In the genomic region with DNA sequence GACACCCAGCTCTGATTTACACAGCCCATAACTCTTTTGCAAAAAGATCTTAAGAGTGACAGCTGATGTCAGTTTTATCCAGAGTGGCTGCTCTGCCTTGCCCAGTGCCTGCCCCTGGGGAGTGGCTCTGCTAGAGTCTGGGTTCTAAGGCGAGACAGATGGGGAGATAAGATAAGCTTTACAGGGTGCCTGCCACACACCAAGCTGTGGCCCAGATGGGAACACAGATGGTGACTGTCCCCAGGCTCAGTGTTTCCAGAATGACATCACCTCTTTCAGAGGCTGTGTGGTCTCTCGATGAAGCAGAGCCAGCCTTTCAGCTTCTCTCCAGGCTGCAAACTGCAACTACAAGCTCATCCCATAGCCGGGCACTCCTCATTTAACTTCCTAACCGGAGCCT, we compare ENCODE assay signal across 9 mouse cellular contexts. TPM values are rescaled to one million over a fixed set of nuclear protein-coding genes. Genes with fewer than 3 reads are reported as not detected.
A peak's percentile ranks its signal among the peaks of the same experiment; 100 is the strongest.
DNase-seq lines count a peak whose midpoint lies in the region; ATAC-seq and TF ChIP-seq lines count a peak whose summit lies in the region.
"Had no signal": no experiment of that assay in that cellular context is flagged by ENCODE, and none has a peak within 500 bp of the region (broad histone marks: within the 10 kb centered on the region; RNA-seq: fewer than 3 reads in every experiment).

No protein-coding gene starts in this region.

- WGBS in lung, embryonic 16.5 days: 14% methylated on average over 4 of the region's 4 CpGs
- WGBS in hindbrain, postnatal 0 days: 29% methylated on average over 4 of the region's 4 CpGs
- 31% methylated on average over 4 of the region's 4 CpGs for WGBS in liver, embryonic 14.5 days (ENCODE audit: insufficient replicate concordance)

- H3K27ac ChIP-seq in lung, embryonic 16.5 days (ENCODE audit: low read length): no peak overlapping the region
- H3K27ac ChIP-seq in hindbrain, postnatal 0 days: peak overlapping the region; percentile 78; the same call in 1 of the 2 replicates
- no peak overlapping the region for H3K27ac ChIP-seq in liver, embryonic 14.5 days

- DNase-seq in lung, postnatal 36 days: no peak
- DNase-seq in cerebellum, postnatal 25 days: peak; percentile 89 to 90
- peak; percentile 79 for DNase-seq in hindbrain, postnatal 0 days (ENCODE audit: low spot score)
- peak; percentile 11 to 31 (median 24) for DNase-seq in liver, embryonic 14.5 days (ENCODE audit: low read depth in 3 of 3, low spot score in 3 of 3)
- DNase-seq in telencephalon, adult 2 months (ENCODE audit: low read depth, low spot score): peak; percentile 82
- DNase-seq in kidney, postnatal 14 days: no peak
- no peak for DNase-seq in natural killer cell, adult 2 months (ENCODE audit: low spot score in 2 of 2)

- ATAC-seq in lung, embryonic 16.5 days (ENCODE audit: low read depth): peak; percentile 22; the same call in 1 of the 2 replicates
- ATAC-seq in hindbrain, postnatal 0 days: peak; percentile 81
- ATAC-seq in liver, embryonic 14.5 days (ENCODE audit: insufficient read depth): peak; percentile 74; the same call in 1 of the 2 replicates
- ATAC-seq: Patski had no signal

- peaks cover 24% of the 10 kb centered on the region for H3K4me1 ChIP-seq in lung, embryonic 16.5 days (replicated peaks; ENCODE audit: control insufficient read depth, insufficient read depth, low read length)
- peaks cover 14% of the 10 kb centered on the region for H3K4me1 ChIP-seq in hindbrain, postnatal 0 days (ENCODE audit: insufficient read depth, low read length)
- H3K4me1 ChIP-seq in liver, embryonic 14.5 days (replicated peaks; ENCODE audit: control insufficient read depth in 2 of 2, insufficient read depth in 2 of 2, low read length in 1 of 2): peaks cover 2 to 4% of the 10 kb centered on the region in 2 experiments; a peak in 3 of 4 replicates

- no peaks in the 10 kb centered on the region for H3K9me3 ChIP-seq in lung, embryonic 16.5 days (ENCODE audit: control insufficient read depth, low read length)
- H3K9me3 ChIP-seq in hindbrain, postnatal 0 days (ENCODE audit: low read length): no peaks in the 10 kb centered on the region
- H3K9me3 ChIP-seq in liver, embryonic 14.5 days (ENCODE audit: control insufficient read depth, low read length): no peaks in the 10 kb centered on the region

- no peak overlapping the region for H3K9ac ChIP-seq in lung, embryonic 16.5 days (ENCODE audit: low read length)
- no peak overlapping the region for H3K9ac ChIP-seq in hindbrain, postnatal 0 days (replicated peaks; ENCODE audit: low read length)
- no peak overlapping the region for H3K9ac ChIP-seq in liver, embryonic 14.5 days (replicated peaks)

- TF ChIP-seq EP300 in liver, embryonic 14.5 days (IDR thresholded peaks at IDR 0.05; ENCODE audit: low read depth): no peak

- H3K4me3 ChIP-seq in lung, embryonic 16.5 days (ENCODE audit: low read length): no peak overlapping the region
- no peak overlapping the region for H3K4me3 ChIP-seq in hindbrain, postnatal 0 days (ENCODE audit: low read length)
- no peak overlapping the region for H3K4me3 ChIP-seq in liver, embryonic 14.5 days (ENCODE audit: insufficient read depth in 1 of 2, low read depth in 2 of 2, low read length in 2 of 2)

- no peak overlapping the region for H3K4me2 ChIP-seq in lung, embryonic 16.5 days (ENCODE audit: low read depth, low read length)
- H3K4me2 ChIP-seq in hindbrain, postnatal 0 days (ENCODE audit: low read depth, low read length): no peak overlapping the region
- no peak overlapping the region for H3K4me2 ChIP-seq in liver, embryonic 14.5 days (ENCODE audit: low read depth)

- no peaks in the 10 kb centered on the region for H3K27me3 ChIP-seq in lung, embryonic 16.5 days (ENCODE audit: control insufficient read depth, insufficient read depth, low read depth, low read length)
- no peaks in the 10 kb centered on the region for H3K27me3 ChIP-seq in hindbrain, postnatal 0 days (ENCODE audit: insufficient read depth, low read length)
- H3K27me3 ChIP-seq in liver, embryonic 14.5 days (ENCODE audit: control insufficient read depth, insufficient read depth, low read length): no peaks in the 10 kb centered on the region
- H3K27me3 ChIP-seq: Patski had no signal

- H3K36me3 ChIP-seq in lung, embryonic 16.5 days (ENCODE audit: control insufficient read depth, insufficient read depth, low read length): peaks cover 4% of the 10 kb centered on the region; the same call in 1 of the 2 replicates
- H3K36me3 ChIP-seq in hindbrain, postnatal 0 days (ENCODE audit: insufficient read depth, low read length): peaks cover 12% of the 10 kb centered on the region
- H3K36me3 ChIP-seq in liver, embryonic 14.5 days (replicated peaks; ENCODE audit: control insufficient read depth, insufficient read depth, low read depth): no peaks in the 10 kb centered on the region

- TF ChIP-seq CTCF in hindbrain, postnatal 0 days (IDR thresholded peaks at IDR 0.05; ENCODE audit: low read depth): no peak
- TF ChIP-seq CTCF in liver, embryonic 14.5 days (IDR thresholded peaks at IDR 0.05; ENCODE audit: low read depth): no peak

RNA-seq across cellular contexts. Expression of a gene that starts 41.8 kb away (rescaled TPM):
- polyA plus RNA-seq in lung, embryonic 16.5 days (2015; fragmentation: Nextera tagmentation; extraction: Ambion mirVana): 26.1 and 30.7 TPM in 2 replicates
- total RNA-seq in hindbrain, postnatal 0 days (2014; rRNA removed): 38.1 and 39.0 TPM in 2 replicates
- polyA plus RNA-seq in hindbrain, postnatal 0 days (2015; fragmentation: Nextera tagmentation; extraction: Ambion mirVana): 32.2 and 34.2 TPM in 2 replicates
- polyA plus RNA-seq in liver, embryonic 14.5 days (2012; rRNA removed): 5.6 and 7.2 TPM in 2 replicates
- polyA plus RNA-seq in liver, embryonic 14.5 days (2014; fragmentation: Nextera tagmentation; extraction: Ambion mirVana): 4.7 and 4.8 TPM in 2 replicates

Comparison
In these comparisons a context has a peak if more than half of its experiments do, and no peak if none do; other contexts are left out.
1. ATAC-seq: peak in every context shown above with its lines; median percentile 81 in hindbrain, postnatal 0 days; 74 in liver, embryonic 14.5 days; 22 in lung, embryonic 16.5 days.
2. DNase-seq: peak in cerebellum, postnatal 25 days (2 of 2), hindbrain, postnatal 0 days (single experiment), liver, embryonic 14.5 days (3 of 3) and telencephalon, adult 2 months (single experiment); none in lung, postnatal 36 days (single experiment), kidney, postnatal 14 days (single experiment) and natural killer cell, adult 2 months (0 of 2).